Mouse (Mus musculus): ENCODE data around the gene Ccr1.

GRCm38 (mm10) chr9:123937989-123938388 is 30.5 kb downstream of the Ccr1 start:
- TF ChIP-seq CTCF (conservative IDR thresholded peaks at IDR 0.05 in 1 of 2, IDR thresholded peaks at IDR 0.05 in 1 of 2; ENCODE audit: low read depth in 2 of 2, low read length in 2 of 2) (no peak), KAT2A (IDR thresholded peaks at IDR 0.05; ENCODE audit: insufficient replicate concordance, low read length) (no peak), CHD2 (IDR thresholded peaks at IDR 0.05; ENCODE audit: low read length) (no peak), USF1 (IDR thresholded peaks at IDR 0.05; ENCODE audit: low read depth, low read length) (no peak), ZC3H11A (IDR thresholded peaks at IDR 0.05; ENCODE audit: low read depth, low read length) (no peak), EP300 (IDR thresholded peaks at IDR 0.05; ENCODE audit: low read length) (no peak), POLR2A (IDR thresholded peaks at IDR 0.05; ENCODE audit: low read depth, low read length) (no peak)
